Mouse (Mus musculus): ENCODE results near the gene Chkb.

DNA sequence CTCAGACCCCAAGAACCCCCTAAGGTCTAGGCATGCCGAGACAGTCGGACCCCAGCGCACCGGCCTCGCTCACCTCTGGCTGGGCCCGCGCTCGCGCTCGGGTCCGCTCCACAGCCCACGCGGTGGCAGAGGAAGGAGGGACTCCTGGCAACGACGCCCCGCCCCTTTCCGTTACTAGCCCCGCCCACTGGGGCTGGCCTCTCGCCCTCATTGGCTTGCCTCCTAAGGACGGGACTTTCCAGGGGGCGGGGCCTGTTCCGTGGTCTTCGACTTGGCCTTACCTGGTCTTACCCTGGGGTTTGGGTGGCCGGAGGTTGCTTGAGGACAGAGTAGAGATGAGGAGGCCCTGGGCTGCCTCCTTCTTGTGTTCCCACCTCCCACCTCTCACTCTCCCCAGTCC lies 19.6 kb downstream of the Chkb start, which contains the start of gene Syce3:
- TF ChIP-seq CTCF (IDR thresholded peaks at IDR 0.05; ENCODE audit: low read depth, low read length) (no peak), POLR2A (IDR thresholded peaks at IDR 0.05; ENCODE audit: borderline replicate concordance, low read depth, low read length) (no peak)
